Mouse (Mus musculus): ENCODE results near the gene Dusp8.

DNA sequence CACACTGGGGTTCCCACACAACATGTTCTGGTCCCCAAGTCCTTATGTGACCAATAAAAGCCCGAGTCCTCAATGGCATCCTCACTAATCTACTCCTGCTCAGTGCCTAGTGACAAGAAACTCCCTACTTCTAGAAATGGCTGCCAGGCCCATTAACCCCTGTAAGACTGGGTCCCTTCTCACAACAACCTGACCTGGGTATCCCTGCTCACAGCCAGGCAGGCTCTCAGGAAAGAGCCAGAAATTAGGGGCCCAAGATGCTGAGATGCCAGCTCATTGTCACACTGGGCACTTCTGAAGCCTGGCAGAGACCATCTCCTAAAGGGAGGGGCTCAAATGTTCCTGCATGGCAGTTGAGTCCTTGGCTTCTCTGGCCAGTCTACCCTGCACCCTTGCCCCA lies 2.7 kb downstream of the Dusp8 start:
- TF ChIP-seq CTCF (IDR thresholded peaks at IDR 0.05; ENCODE audit: control insufficient read depth, insufficient read depth, insufficient read length) (no peak), MAX (IDR thresholded peaks at IDR 0.05) (no peak), USF1 (IDR thresholded peaks at IDR 0.05; ENCODE audit: low read depth) (no peak), MYOD1 (IDR thresholded peaks at IDR 0.05; ENCODE audit: control insufficient read depth, insufficient read length, low read depth) (no peak), MYOG (IDR thresholded peaks at IDR 0.05; ENCODE audit: control insufficient read depth, extremely low read depth, insufficient read length) (no peak), FOSL1 (IDR thresholded peaks at IDR 0.05; ENCODE audit: insufficient read depth, low read length, poor library complexity, severe bottlenecking) (no peak), CEBPB (IDR thresholded peaks at IDR 0.05; ENCODE audit: low read depth) (no peak)
